Mouse (Mus musculus): Measurements from ENCODE around the gene Caskin2. TPM values are rescaled to one million over a fixed set of nuclear protein-coding genes. Genes with fewer than 3 reads are reported as not detected.
"Not testable (repeated sequence)": the region's sequence is repeated elsewhere in the genome, so short reads cannot be mapped to it uniquely, and the experiment has no call there.

Caskin2 gene
- not detected in 2 replicates for total RNA-seq (2014; fragmentation: Nextera tagmentation)
- 0.17 and 0.33 TPM in 2 replicates for total RNA-seq (2017)
- polyA plus RNA-seq (2012), result 0.02 and 0.04 TPM in 2 replicates

- H3K27me3 ChIP-seq (ENCODE audit: insufficient read depth, low read length), result peaks cover 50% of the 10 kb centered on the region
- DNase-seq (ENCODE audit: low spot score), result peak; percentile 92
- H3K4me1 ChIP-seq (ENCODE audit: insufficient read depth, low read depth, low read length), result peaks cover 47% of the 10 kb centered on the region
- ATAC-seq (ENCODE audit: extremely low read depth, insufficient number of reproducible peaks, low FRiP score, poor library complexity, severe bottlenecking), result peak; percentile 86
- H3K36me3 ChIP-seq (replicated peaks), result peaks cover 32% of the 10 kb centered on the region
- TF ChIP-seq GATA1 (IDR thresholded peaks at IDR 0.05; ENCODE audit: borderline replicate concordance, low read length) (no peak), POLR2AphosphoS5 (IDR thresholded peaks at IDR 0.05; ENCODE audit: insufficient replicate concordance, low read depth, low read length) (no peak), CTCF (IDR thresholded peaks at IDR 0.05; ENCODE audit: low read depth, low read length) (peak; percentile 78; the same call in 1 of the 2 replicates)
- no peaks in the 10 kb centered on the region for H3K9me3 ChIP-seq (replicated peaks)
- peak within 1 kb of the TSS; percentile 88 for H3K4me3 ChIP-seq (ENCODE audit: low read depth, low read length)
Observed at GRCm38 (mm10) chr11:115813507-115814296, at the start of gene Caskin2. Gene Caskin2, minus strand, starts transcription at chr11:115813639.

GRCm38 (mm10) chr11:115859143-115859945 is 45.9 kb upstream of the Caskin2 start:
- ATAC-seq (ENCODE audit: extremely low read depth, insufficient number of reproducible peaks, low FRiP score, poor library complexity, severe bottlenecking), result no peak; the same call in 1 of the 2 replicates
- Histone ChIP-seq H3K27me3 (ENCODE audit: insufficient read depth, low read length) (peaks cover 56% of the 10 kb centered on the region), H3K9me3 (replicated peaks) (no peaks in the 10 kb centered on the region), H3K4me3 (ENCODE audit: low read depth, low read length) (peak overlapping the region; percentile 13; the same call in 1 of the 2 replicates), H3K36me3 (replicated peaks) (peaks cover 13% of the 10 kb centered on the region), H3K4me1 (ENCODE audit: insufficient read depth, low read depth, low read length) (peaks cover 11% of the 10 kb centered on the region; the same call in 1 of the 2 replicates)
- peak; percentile 84 for DNase-seq (ENCODE audit: low spot score)
- no peak for TF ChIP-seq GATA2 (IDR thresholded peaks at IDR 0.05; ENCODE audit: borderline replicate concordance, low read depth, low read length)
- TF ChIP-seq GATA1 (IDR thresholded peaks at IDR 0.05; ENCODE audit: borderline replicate concordance, low read length), result no peak
- no peak for TF ChIP-seq POLR2AphosphoS5 (IDR thresholded peaks at IDR 0.05; ENCODE audit: insufficient replicate concordance, low read depth, low read length)
- TF ChIP-seq CTCF (IDR thresholded peaks at IDR 0.05; ENCODE audit: low read depth, low read length), result peak; percentile 44; the same call in 1 of the 2 replicates

- Histone ChIP-seq H3K9me3 (replicated peaks) (no peaks in the 10 kb centered on the region), H3K4me3 (ENCODE audit: low read depth, low read length) (peak within 1 kb of the TSS; percentile 13; the same call in 1 of the 2 replicates), H3K27me3 (ENCODE audit: insufficient read depth, low read length) (peaks cover 52% of the 10 kb centered on the region), H3K4me1 (ENCODE audit: insufficient read depth, low read depth, low read length) (peaks cover 11% of the 10 kb centered on the region; the same call in 1 of the 2 replicates), H3K36me3 (replicated peaks) (peaks cover 23% of the 10 kb centered on the region)
- DNase-seq (ENCODE audit: low spot score) (no peak), ATAC-seq (ENCODE audit: extremely low read depth, insufficient number of reproducible peaks, low FRiP score, poor library complexity, severe bottlenecking) (no peak)
- no peak for TF ChIP-seq TAL1 (conservative IDR thresholded peaks at IDR 0.05; ENCODE audit: low read depth, low read length)
Observed at GRCm38 (mm10) chr11:115858354-115858753, 44.9 kb upstream of the Caskin2 start, which contains the start of gene Myo15b. Gene Myo15b, plus strand, starts transcription at chr11:115858406.

GRCm38 (mm10) chr11:115857936-115858335 is 44.5 kb upstream of the Caskin2 start:
- no peak for ATAC-seq (ENCODE audit: extremely low read depth, insufficient number of reproducible peaks, low FRiP score, poor library complexity, severe bottlenecking)
- H3K4me3 ChIP-seq (ENCODE audit: low read depth, low read length), result no peak overlapping the region
- no peak for TF ChIP-seq GATA2 (IDR thresholded peaks at IDR 0.05; ENCODE audit: borderline replicate concordance, low read depth, low read length)
- TF ChIP-seq GATA1 (IDR thresholded peaks at IDR 0.05; ENCODE audit: borderline replicate concordance, low read length), result no peak
- no peak for TF ChIP-seq TAL1 (conservative IDR thresholded peaks at IDR 0.05; ENCODE audit: low read depth, low read length)
- H3K4me1 ChIP-seq (ENCODE audit: insufficient read depth, low read depth, low read length), result peaks cover 11% of the 10 kb centered on the region; the same call in 1 of the 2 replicates
- H3K9me3 ChIP-seq (replicated peaks), result no peaks in the 10 kb centered on the region
- peaks cover 48% of the 10 kb centered on the region for H3K27me3 ChIP-seq (ENCODE audit: insufficient read depth, low read length)
- H3K36me3 ChIP-seq (replicated peaks), result peaks cover 27% of the 10 kb centered on the region
- no peak for DNase-seq (ENCODE audit: low spot score)

GRCm38 (mm10) chr11:115857146-115857545 is 43.7 kb upstream of the Caskin2 start:
- Histone ChIP-seq H3K4me1 (ENCODE audit: insufficient read depth, low read depth, low read length) (peaks cover 11% of the 10 kb centered on the region; the same call in 1 of the 2 replicates), H3K36me3 (replicated peaks) (peaks cover 35% of the 10 kb centered on the region), H3K27me3 (ENCODE audit: insufficient read depth, low read length) (peaks cover 40% of the 10 kb centered on the region)
- not testable (repeated sequence) for H3K9me3 ChIP-seq (replicated peaks); DNase-seq (ENCODE audit: low spot score); ATAC-seq (ENCODE audit: extremely low read depth, insufficient number of reproducible peaks, low FRiP score, poor library complexity, severe bottlenecking); H3K4me3 ChIP-seq (ENCODE audit: low read depth, low read length)

- no peak overlapping the region for H3K4me3 ChIP-seq (ENCODE audit: low read depth, low read length)
- peaks cover 19% of the 10 kb centered on the region for H3K27me3 ChIP-seq (ENCODE audit: insufficient read depth, low read length)
- ATAC-seq (ENCODE audit: extremely low read depth, insufficient number of reproducible peaks, low FRiP score, poor library complexity, severe bottlenecking), result no peak
- no peaks in the 10 kb centered on the region for H3K9me3 ChIP-seq (replicated peaks)
- no peak for TF ChIP-seq CTCF (IDR thresholded peaks at IDR 0.05; ENCODE audit: low read depth, low read length)
- no peak for TF ChIP-seq GATA2 (IDR thresholded peaks at IDR 0.05; ENCODE audit: borderline replicate concordance, low read depth, low read length)
- no peak for TF ChIP-seq POLR2AphosphoS5 (IDR thresholded peaks at IDR 0.05; ENCODE audit: insufficient replicate concordance, low read depth, low read length)
- TF ChIP-seq GATA1 (IDR thresholded peaks at IDR 0.05; ENCODE audit: borderline replicate concordance, low read length), result no peak
- no peak for DNase-seq (ENCODE audit: low spot score)
- peaks cover 59% of the 10 kb centered on the region for H3K36me3 ChIP-seq (replicated peaks)
- H3K4me1 ChIP-seq (ENCODE audit: insufficient read depth, low read depth, low read length), result peaks cover 7% of the 10 kb centered on the region; the same call in 1 of the 2 replicates
Observed at GRCm38 (mm10) chr11:115854674-115855073, 41.2 kb upstream of the Caskin2 start.

All from G1E (cell line).